ENCODE assay signal across 8 mouse cellular contexts in genomic region chr3:105891760-105892571, GRCm38 (mm10). TPM values are rescaled to one million over a fixed set of nuclear protein-coding genes. Genes with fewer than 3 reads are reported as not detected.
DNase-seq lines count a peak whose midpoint lies in the region; ATAC-seq lines count a peak whose summit lies in the region.

No protein-coding gene starts in this region.

- intact Hi-C loops in heart, postnatal 10 days (cut with DNase I): loop anchor here (2.0 kb wide), 1 partner anchor 67 kb away; no protein-coding TSS in a partner anchor

- no peaks in the 10 kb centered on the region for H3K27me3 ChIP-seq in liver, embryonic 13.5 days

- DNase-seq in testis, postnatal 10 days (ENCODE audit: low spot score): peak; percentile 39
- DNase-seq in testis, postnatal 14 days (ENCODE audit: low spot score): no peak
- peak; percentile 75 for DNase-seq in heart, postnatal 10 days
- DNase-seq in liver, embryonic 13.5 days: no peak
- peak; percentile 70 to 74 for DNase-seq in spleen, adult 18-20 months
- no peak for DNase-seq in cerebellum, adult 8-10 months
- no peak for DNase-seq in right cerebral cortex, postnatal 36 days (ENCODE audit: low spot score in 2 of 2)
- no peak for DNase-seq in urinary bladder, postnatal 10 days (ENCODE audit: low spot score)

- peaks cover 51% of the 10 kb centered on the region for H3K4me1 ChIP-seq in liver, embryonic 13.5 days (replicated peaks)

- peak overlapping the region; percentile 78 for H3K27ac ChIP-seq in liver, embryonic 13.5 days

- H3K9me3 ChIP-seq in liver, embryonic 13.5 days (replicated peaks): no peaks in the 10 kb centered on the region

- H3K4me3 ChIP-seq in liver, embryonic 13.5 days (replicated peaks): peak overlapping the region; percentile 33

- peak overlapping the region; percentile 54 for H3K4me2 ChIP-seq in liver, embryonic 13.5 days

- WGBS in liver, embryonic 13.5 days (ENCODE audit: insufficient replicate concordance): 24% methylated on average over 10 of the region's 10 CpGs

- ATAC-seq in liver, embryonic 13.5 days (ENCODE audit: low read depth): peak; percentile 30

- H3K36me3 ChIP-seq in liver, embryonic 13.5 days: no peaks in the 10 kb centered on the region

- H3K9ac ChIP-seq in liver, embryonic 13.5 days: 0 out of 2 replicates have a peak overlapping the region, but pooled peaks have one; percentile 7

RNA-seq across cellular contexts. Expression of gene Tmigd3, which starts 21.3 kb away (rescaled TPM):
- total RNA-seq in heart, postnatal 10 days (2021): not detected
- polyA plus RNA-seq in liver, embryonic 13.5 days (2015; fragmentation: Nextera tagmentation; extraction: Ambion mirVana): 0.18 TPM in 1 of 2 replicates, not detected in the other

RNA-seq across cellular contexts. Expression of gene Adora3, which starts 21.3 kb away (rescaled TPM):
- under 1 TPM in 1 of 2 experiments, not detected in 1; 0.26 TPM for total RNA-seq in heart, postnatal 10 days (2021)
- polyA plus RNA-seq in liver, embryonic 13.5 days (2015; fragmentation: Nextera tagmentation; extraction: Ambion mirVana): 0.44 and 0.51 TPM in 2 replicates

RNA-seq across cellular contexts. Expression of gene I830077J02Rik, which starts 40.5 kb away (rescaled TPM):
- total RNA-seq in heart, postnatal 10 days (2021): 1 to 10 TPM in 1 of 2 experiments, under 1 TPM in 1; 0.69 to 1.3 TPM
- polyA plus RNA-seq in liver, embryonic 13.5 days (2015; fragmentation: Nextera tagmentation; extraction: Ambion mirVana): 2.1 and 3.8 TPM in 2 replicates

Comparison
In these comparisons a context has a peak if more than half of its experiments do, and no peak if none do; other contexts are left out.
1. DNase-seq: peak in testis, postnatal 10 days (single experiment), heart, postnatal 10 days (2 of 2) and spleen, adult 18-20 months (2 of 2); none in testis, postnatal 14 days (single experiment), liver, embryonic 13.5 days (single experiment), cerebellum, adult 8-10 months (single experiment), right cerebral cortex, postnatal 36 days (0 of 2) and urinary bladder, postnatal 10 days (single experiment).